Mouse (Mus musculus) embryonic fibroblast, embryonic 13.5 days (primary cell): ENCODE results near the gene Orm3.

ENCODE experiments used
- CTCF ChIP-seq: IDR thresholded peaks from 2 replicates; pipeline ENCODE4 v1.5.1; 2011; ENCODE audit warnings: mild to moderate bottlenecking, control low read depth, low read length, moderate library complexity, borderline replicate concordance; ENCODE audit not compliant: insufficient read depth
- POLR2A ChIP-seq: IDR thresholded peaks from 2 replicates; pipeline ENCODE4 v1.6.1; 2011; ENCODE audit warnings: low read depth, mild to moderate bottlenecking, control low read depth, low read length, moderate library complexity

- TF ChIP-seq POLR2A (no peak), CTCF (no peak)
Observed at GRCm38 (mm10) chr4:63316076-63316746, 39.8 kb upstream of the Orm3 start.
